Mouse (Mus musculus) macrophage (primary cell): ENCODE results near the gene Itga5. TPM values are rescaled to one million over a fixed set of nuclear protein-coding genes. Genes with fewer than 3 reads are reported as not detected.

ENCODE experiments used
- H3K27ac ChIP-seq: fragments of 350-480 bp; formaldehyde crosslinking; 2 replicates; pipeline ENCODE4 v1.9.0; 2021
- H3K36me3 ChIP-seq: fragments of 350-480 bp; formaldehyde crosslinking; 2 replicates; pipeline ENCODE4 v1.9.0; 2021; ENCODE audit errors: inconsistent target
- H3K4me3 ChIP-seq: fragments of 350-480 bp; formaldehyde crosslinking; 2 replicates; pipeline ENCODE4 v1.9.0; 2021; ENCODE audit errors: inconsistent target
- H3K79me2 ChIP-seq: fragments of 350-480 bp; formaldehyde crosslinking; 2 replicates; pipeline ENCODE4 v1.9.0; 2021; ENCODE audit errors: inconsistent target
- WGBS: methylation state at CpG from one replicate; pipeline ENCODE4 v1.1.7; 2026; ENCODE audit warnings: inconsistent platforms; ENCODE audit not compliant: missing documents; 5-methylcytosine and 5-hydroxymethylcytosine counted together
- polyA plus RNA-seq: library from polyadenylated mRNA; stranded (reverse); fragments of 250-400 nt; gene quantifications from 3 replicates; pipeline ENCODE4 v1.2.4, GENCODE M21; 2018; ENCODE audit warnings: inconsistent platforms

Itga5 gene
- polyA plus RNA-seq, 1 experiment from 2014 or later, result 24.4 TPM

DNA sequence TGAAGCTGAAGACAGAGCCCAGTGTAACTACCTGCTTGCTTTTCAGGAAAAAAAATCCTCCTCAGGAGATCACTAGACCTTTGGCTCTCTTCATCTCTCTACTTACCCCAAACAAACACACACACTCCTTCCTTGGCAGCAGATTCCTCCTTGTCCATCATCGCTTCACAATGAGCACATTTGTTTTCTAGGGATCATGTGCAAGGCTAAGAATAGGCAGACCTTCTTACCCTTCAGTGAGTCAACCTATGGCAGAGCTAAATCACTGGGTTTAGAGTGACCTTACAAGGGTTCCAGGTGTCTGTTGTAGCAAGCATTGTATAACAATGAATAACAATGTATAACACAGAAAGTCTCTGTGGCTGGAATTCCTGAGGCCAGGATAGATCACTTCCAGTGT lies 5.2 kb upstream of the Itga5 start:
- Histone ChIP-seq H3K36me3 (no peaks in the 10 kb centered on the region), H3K4me3 (no peak overlapping the region), H3K27ac (no peak overlapping the region), H3K79me2 (no peaks in the 10 kb centered on the region)
- 91% methylated on average over 1 of the region's 1 CpGs for WGBS

- peak overlapping the region; percentile 39; the same call in 1 of the 2 replicates for H3K27ac ChIP-seq
- 76% methylated on average over 2 of the region's 2 CpGs for WGBS
- H3K79me2 ChIP-seq, result peaks cover under 1% of the 10 kb centered on the region; the same call in 1 of the 2 replicates
- H3K4me3 ChIP-seq, result no peak overlapping the region
- no peaks in the 10 kb centered on the region for H3K36me3 ChIP-seq
These were observed 4.6 kb upstream of the Itga5 start for GRCm38 (mm10) chr15:103371208-103371607.

GRCm38 (mm10) chr15:103370462-103370861 lies 3.9 kb upstream of the Itga5 start:
- Histone ChIP-seq H3K27ac (peak overlapping the region; percentile 39), H3K4me3 (no peak overlapping the region)
- 0% methylated on average over 4 of the region's 4 CpGs for WGBS

DNA sequence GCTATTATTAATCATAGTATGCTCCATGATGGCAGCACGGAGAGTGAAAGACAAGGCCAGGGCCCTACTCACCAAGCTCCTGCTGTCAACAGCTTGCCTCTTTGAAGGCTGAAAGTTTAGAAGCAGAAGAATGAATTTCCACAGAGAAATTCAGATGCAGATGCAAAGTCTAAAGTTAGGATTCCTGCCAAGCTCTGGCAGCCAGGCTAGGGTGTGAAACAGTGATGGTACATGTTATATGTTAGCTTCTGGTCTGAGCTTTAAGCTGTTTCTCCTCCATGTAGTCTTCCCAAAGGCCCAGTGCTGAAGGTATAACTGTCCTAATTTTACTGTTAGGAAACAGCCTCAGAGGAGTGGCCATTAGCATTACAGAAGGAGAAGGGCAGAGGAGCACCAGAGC lies 2.6 kb upstream of the Itga5 start:
- WGBS, result 91% methylated on average over 1 of the region's 1 CpGs
- no peak overlapping the region for H3K4me3 ChIP-seq

More at GRCm38 (mm10) chr15:103370462-103370861, 3.9 kb upstream of the Itga5 start:
- Histone ChIP-seq H3K79me2 (peaks cover 8% of the 10 kb centered on the region), H3K36me3 (no peaks in the 10 kb centered on the region)

DNA sequence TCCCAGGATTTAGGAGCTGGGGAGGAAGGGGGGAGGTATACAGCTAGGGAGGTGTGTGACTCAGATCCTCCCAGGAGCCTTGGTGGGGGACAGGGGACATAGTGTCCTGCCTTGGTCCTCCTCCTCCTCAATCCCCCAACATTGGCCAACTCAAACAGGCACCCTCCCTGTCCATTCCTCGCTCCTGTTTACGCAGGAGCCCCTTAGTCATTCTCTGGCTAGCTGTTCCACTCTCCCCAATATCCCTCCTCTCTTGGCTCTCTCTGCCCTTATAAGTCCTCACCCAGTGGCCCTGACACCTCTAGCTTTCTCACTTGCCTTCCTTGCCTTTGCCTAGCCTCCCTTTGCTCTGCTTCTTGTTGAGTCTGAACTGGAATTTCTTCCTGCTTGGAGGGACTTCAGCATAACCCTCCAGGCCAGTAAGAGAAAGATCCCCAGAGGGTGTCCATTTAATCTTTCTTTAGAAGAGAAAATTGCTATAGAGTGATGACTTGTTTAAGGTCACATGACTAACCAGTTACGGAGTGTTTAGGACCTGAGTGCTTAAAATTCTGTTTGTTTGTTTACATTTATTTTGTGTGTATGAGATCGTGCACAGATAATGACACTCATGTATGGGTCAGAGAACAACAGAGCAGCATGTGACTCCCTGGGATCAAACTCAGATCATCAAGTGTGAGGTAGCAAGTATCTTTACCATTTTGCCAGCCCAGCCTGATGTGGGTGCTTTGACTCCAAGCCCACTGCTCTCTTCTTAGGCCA lies 1.8 kb upstream of the Itga5 start:
- Histone ChIP-seq H3K79me2 (peaks cover 29% of the 10 kb centered on the region), H3K27ac (no peak overlapping the region), H3K4me3 (no peak overlapping the region), H3K36me3 (no peaks in the 10 kb centered on the region)
- WGBS, result 96% methylated on average over 4 of the region's 4 CpGs

More for the DNA sequence above, 2.6 kb upstream of the Itga5 start:
- Histone ChIP-seq H3K79me2 (peaks cover 21% of the 10 kb centered on the region), H3K36me3 (no peaks in the 10 kb centered on the region), H3K27ac (no peak overlapping the region)

DNA sequence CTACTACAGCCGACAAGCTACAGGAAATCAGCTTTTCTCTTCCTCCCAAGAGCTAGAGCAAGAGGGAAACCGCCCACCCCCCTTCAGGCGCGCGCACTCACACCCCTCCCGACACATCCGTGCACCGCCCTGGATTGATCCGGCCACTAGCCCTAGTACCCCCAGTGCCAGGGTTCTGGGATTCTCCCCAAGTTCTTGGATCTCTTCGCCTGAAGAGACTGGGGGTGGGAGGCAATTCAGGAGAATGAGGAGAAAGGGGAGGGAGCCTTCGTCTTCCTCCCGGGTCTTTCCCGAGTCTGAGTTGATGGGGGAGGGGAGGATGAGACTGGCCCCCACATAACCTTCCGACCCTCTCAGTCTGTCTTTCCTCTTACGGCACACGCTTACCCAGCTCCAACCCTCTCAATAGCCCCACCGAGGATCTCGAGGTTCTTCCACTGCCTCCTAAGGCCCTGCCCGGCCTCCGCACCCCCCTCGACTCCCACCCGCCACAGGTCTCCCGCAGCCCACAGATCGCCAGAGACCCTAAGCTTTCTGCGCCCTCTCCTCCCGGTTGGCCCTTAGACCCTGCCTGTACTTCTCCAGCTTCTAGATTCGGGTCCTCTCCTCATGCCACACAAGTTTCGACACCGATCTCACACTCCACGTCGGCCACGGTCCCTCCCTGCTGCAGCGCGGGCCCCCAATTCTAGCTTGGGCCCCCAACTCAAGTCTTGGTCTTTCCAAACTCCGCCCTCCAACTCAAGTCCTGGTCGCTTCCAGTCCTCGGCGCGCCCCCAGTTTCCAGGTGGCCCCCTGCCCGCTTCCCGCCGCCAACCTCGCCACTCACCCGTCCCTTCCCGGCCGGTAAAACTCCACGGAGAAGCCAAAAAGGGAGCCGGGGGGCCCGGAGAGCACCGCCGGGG lies 840 bp downstream of the Itga5 start:
- WGBS, result 1% methylated on average over 46 of the region's 51 CpGs
- Histone ChIP-seq H3K4me3 (peak overlapping the region; percentile 94), H3K36me3 (no peaks in the 10 kb centered on the region), H3K79me2 (peaks cover 55% of the 10 kb centered on the region), H3K27ac (peak overlapping the region; percentile 90)

GRCm38 (mm10) chr15:103364761-103365160 lies 1.8 kb downstream of the Itga5 start:
- H3K79me2 ChIP-seq, result peaks cover 65% of the 10 kb centered on the region
- H3K4me3 ChIP-seq, result peak overlapping the region; percentile 94
- WGBS, result 12% methylated on average over 4 of the region's 4 CpGs
- H3K36me3 ChIP-seq, result no peaks in the 10 kb centered on the region
- H3K27ac ChIP-seq, result peak overlapping the region; percentile 90

DNA sequence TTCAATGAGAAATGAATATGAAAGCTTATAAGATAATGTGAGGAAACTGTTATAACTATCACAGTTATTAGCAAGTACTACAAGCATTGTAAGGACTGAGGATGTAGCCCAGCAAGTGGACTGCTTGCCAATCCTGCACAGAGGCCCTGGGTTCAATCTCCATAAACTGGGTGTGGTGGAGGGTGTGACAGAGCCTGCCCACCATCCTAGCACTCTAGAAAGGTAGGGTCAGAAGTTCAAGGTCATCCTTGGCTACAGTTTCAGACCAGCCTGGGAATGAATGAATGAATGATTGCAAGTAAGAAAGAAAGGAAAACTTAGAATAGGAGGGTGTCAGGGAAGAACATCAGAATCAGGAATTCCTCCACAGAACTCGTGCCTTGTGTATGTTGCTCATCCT lies 2.8 kb downstream of the Itga5 start:
- no peaks in the 10 kb centered on the region for H3K36me3 ChIP-seq
- no peak overlapping the region for H3K4me3 ChIP-seq
- 73% methylated on average over 1 of the region's 1 CpGs for WGBS
- H3K79me2 ChIP-seq, result peaks cover 74% of the 10 kb centered on the region
- H3K27ac ChIP-seq, result no peak overlapping the region

- Histone ChIP-seq H3K4me3 (no peak overlapping the region), H3K27ac (no peak overlapping the region)
- WGBS, result 79% methylated on average over 2 of the region's 3 CpGs
These were observed 3.6 kb downstream of the Itga5 start for GRCm38 (mm10) chr15:103362950-103363349.

DNA sequence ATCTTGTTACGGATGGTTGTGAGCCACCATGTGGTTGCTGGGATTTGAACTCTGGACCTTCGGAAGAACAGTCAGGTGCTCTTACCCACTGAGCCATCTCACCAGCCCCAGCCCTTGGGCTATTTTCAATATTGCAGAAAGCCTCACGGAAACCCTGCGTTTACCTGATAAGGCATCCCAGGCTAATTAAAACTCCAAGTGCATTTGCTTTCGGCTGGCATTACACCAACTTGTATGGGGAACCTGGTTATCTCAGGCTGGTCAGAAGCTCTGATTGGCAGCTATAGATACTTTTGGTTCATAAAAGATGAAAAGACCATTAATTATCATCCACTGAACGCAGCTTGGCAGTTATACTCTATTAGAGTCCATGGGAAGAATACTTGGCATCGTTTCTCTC lies 4.2 kb downstream of the Itga5 start:
- Histone ChIP-seq H3K4me3 (no peak overlapping the region), H3K27ac (no peak overlapping the region), H3K79me2 (peaks cover 80% of the 10 kb centered on the region), H3K36me3 (peaks cover under 1% of the 10 kb centered on the region; the same call in 1 of the 2 replicates)
- WGBS, result 93% methylated on average over 2 of the region's 7 CpGs

More at GRCm38 (mm10) chr15:103362950-103363349, 3.6 kb downstream of the Itga5 start:
- no peaks in the 10 kb centered on the region for H3K36me3 ChIP-seq
- peaks cover 75% of the 10 kb centered on the region for H3K79me2 ChIP-seq

DNA sequence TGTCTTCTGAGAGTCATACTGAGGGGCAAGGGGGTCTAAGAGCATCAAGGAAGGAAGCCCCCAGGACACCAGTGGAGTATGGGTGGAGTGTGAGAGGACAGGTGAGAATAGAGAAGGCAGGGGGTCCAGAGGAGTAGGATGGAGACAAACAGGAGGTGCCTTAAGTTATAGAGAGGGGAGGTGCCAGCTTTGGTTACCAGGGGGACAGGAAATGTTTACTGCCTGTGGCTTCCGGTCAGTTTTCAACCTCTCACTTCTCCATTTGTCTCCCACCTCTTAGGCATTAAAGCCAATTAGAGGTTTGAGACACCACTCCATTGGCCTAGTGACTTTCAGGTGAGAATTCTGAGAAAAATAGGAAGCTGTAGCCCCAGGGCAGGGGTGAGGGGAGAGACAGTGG lies 5.3 kb downstream of the Itga5 start:
- no peak overlapping the region for H3K4me3 ChIP-seq
- H3K79me2 ChIP-seq, result peaks cover 91% of the 10 kb centered on the region
- 13% methylated on average over 1 of the region's 1 CpGs for WGBS
- H3K36me3 ChIP-seq, result peaks cover 11% of the 10 kb centered on the region
- peak overlapping the region; percentile 63 for H3K27ac ChIP-seq

- no peak overlapping the region for H3K4me3 ChIP-seq
- peaks cover 84% of the 10 kb centered on the region for H3K79me2 ChIP-seq
- H3K36me3 ChIP-seq, result peaks cover 23% of the 10 kb centered on the region
- H3K27ac ChIP-seq, result peak overlapping the region; percentile 88
- WGBS, result 95% methylated on average over 5 of the region's 5 CpGs
These were observed 6.5 kb downstream of the Itga5 start for GRCm38 (mm10) chr15:103359869-103360602.

DNA sequence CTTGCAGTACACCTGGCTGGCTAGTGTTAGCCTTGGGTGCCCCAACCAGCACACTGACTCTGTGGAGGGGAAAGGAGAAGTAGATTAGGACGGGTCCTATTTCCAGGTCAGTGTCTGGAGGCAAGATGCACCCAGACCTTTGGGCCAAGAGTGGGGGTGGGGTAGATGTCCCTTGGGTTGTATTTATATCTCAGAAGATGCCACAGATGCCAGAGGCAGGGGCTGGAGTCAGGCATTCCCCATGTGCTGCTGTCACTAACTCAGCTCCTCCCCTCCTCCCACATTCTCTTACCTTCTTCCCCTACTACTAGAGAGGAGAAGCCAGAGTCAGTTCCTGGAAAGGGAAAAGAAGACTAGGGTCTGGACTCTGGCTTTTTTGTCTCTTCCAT lies 7.4 kb downstream of the Itga5 start:
- Histone ChIP-seq H3K36me3 (peaks cover 32% of the 10 kb centered on the region), H3K27ac (peak overlapping the region; percentile 88), H3K4me3 (no peak overlapping the region), H3K79me2 (peaks cover 75% of the 10 kb centered on the region)
- WGBS, result 13% methylated on average over 1 of the region's 1 CpGs
